Mouse (Mus musculus): Measurements from ENCODE around the gene Serpina12. TPM values are rescaled to one million over a fixed set of nuclear protein-coding genes. Genes with fewer than 3 reads are reported as not detected.

The Serpina12 gene
- total RNA-seq, 2 experiments from 2014 or later, result not detected

GRCm38 (mm10) chr12:104015280-104015679, 29.0 kb downstream of the Serpina12 start:
- ATAC-seq (replicated peaks; ENCODE audit: low FRiP score, poor library complexity, severe bottlenecking), result no peak

- ATAC-seq (replicated peaks; ENCODE audit: low FRiP score, poor library complexity, severe bottlenecking), result 0 out of 2 replicates have a peak, but pooled peaks have one; percentile 25
Measured at GRCm38 (mm10) chr12:104013620-104014019, 30.6 kb downstream of the Serpina12 start, which contains the start of gene Serpina9. TSS of gene Serpina9 (minus strand) at chr12:104013755.

- no peak for ATAC-seq (replicated peaks; ENCODE audit: low FRiP score, poor library complexity, severe bottlenecking)
Measured at GRCm38 (mm10) chr12:104004689-104005088, 39.6 kb downstream of the Serpina12 start.

GRCm38 (mm10) chr12:104003238-104003612, 41.0 kb downstream of the Serpina12 start:
- no peak for ATAC-seq (replicated peaks; ENCODE audit: low FRiP score, poor library complexity, severe bottlenecking)

GRCm38 (mm10) chr12:104002569-104003237, 41.5 kb downstream of the Serpina12 start:
- no peak for ATAC-seq (replicated peaks; ENCODE audit: low FRiP score, poor library complexity, severe bottlenecking)

- ATAC-seq (replicated peaks; ENCODE audit: low FRiP score, poor library complexity, severe bottlenecking), result no peak
Measured at GRCm38 (mm10) chr12:104000594-104000993, 43.6 kb downstream of the Serpina12 start.

GRCm38 (mm10) chr12:103999611-104000010, 44.6 kb downstream of the Serpina12 start:
- no peak for ATAC-seq (replicated peaks; ENCODE audit: low FRiP score, poor library complexity, severe bottlenecking)

GRCm38 (mm10) chr12:103996513-103996912, 47.7 kb downstream of the Serpina12 start:
- ATAC-seq (replicated peaks; ENCODE audit: low FRiP score, poor library complexity, severe bottlenecking), result no peak

- ATAC-seq (replicated peaks; ENCODE audit: low FRiP score, poor library complexity, severe bottlenecking), result no peak
Measured at GRCm38 (mm10) chr12:103995292-103996072, 48.8 kb downstream of the Serpina12 start.

GRCm38 (mm10) chr12:103992945-103993344, 51.3 kb downstream of the Serpina12 start:
- ATAC-seq (replicated peaks; ENCODE audit: low FRiP score, poor library complexity, severe bottlenecking), result no peak

- ATAC-seq (replicated peaks; ENCODE audit: low FRiP score, poor library complexity, severe bottlenecking), result no peak
Measured at GRCm38 (mm10) chr12:103989857-103990256, 54.4 kb downstream of the Serpina12 start, which contains the start of gene Serpina11. TSS of gene Serpina11 (minus strand) at chr12:103989957.

GRCm38 (mm10) chr12:103989514-103989767, 54.8 kb downstream of the Serpina12 start:
- ATAC-seq (replicated peaks; ENCODE audit: low FRiP score, poor library complexity, severe bottlenecking), result no peak

- ATAC-seq (replicated peaks; ENCODE audit: low FRiP score, poor library complexity, severe bottlenecking), result no peak
Measured at GRCm38 (mm10) chr12:103988754-103989513, 55.3 kb downstream of the Serpina12 start.

GRCm38 (mm10) chr12:103985868-103986267, 58.4 kb downstream of the Serpina12 start:
- ATAC-seq (replicated peaks; ENCODE audit: low FRiP score, poor library complexity, severe bottlenecking), result no peak

- no peak for ATAC-seq (replicated peaks; ENCODE audit: low FRiP score, poor library complexity, severe bottlenecking)
Measured at GRCm38 (mm10) chr12:103984935-103985334, 59.3 kb downstream of the Serpina12 start.

- no peak for ATAC-seq (replicated peaks; ENCODE audit: low FRiP score, poor library complexity, severe bottlenecking)
Measured at GRCm38 (mm10) chr12:103981646-103982360, 62.4 kb downstream of the Serpina12 start.
